Mouse (Mus musculus): ENCODE measurements around the gene Lhfpl5. TPM values are rescaled to one million over a fixed set of nuclear protein-coding genes. Genes with fewer than 3 reads are reported as not detected.

The Lhfpl5 gene
- polyA plus RNA-seq, 1 experiment from 2014 or later = 0.48 TPM

DNA sequence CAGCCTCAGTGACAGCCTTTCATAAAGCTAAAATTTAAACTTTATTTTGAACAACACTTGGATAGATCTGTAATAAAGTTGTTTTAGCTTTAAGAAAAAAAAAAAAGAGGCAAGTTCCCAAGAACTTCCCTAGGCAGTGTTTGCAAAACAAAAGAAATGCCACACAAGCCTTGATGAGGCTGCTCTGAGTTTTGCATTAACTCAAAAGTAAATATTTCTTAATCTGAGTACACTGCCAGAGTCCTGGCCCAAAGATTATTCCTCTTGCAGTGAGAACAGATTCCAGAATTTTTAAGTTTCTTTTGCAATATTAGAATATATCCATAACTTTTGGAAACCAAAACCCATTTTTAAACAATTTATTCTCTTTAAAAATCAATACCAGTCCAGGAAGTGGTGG, 10.3 kb upstream of the Lhfpl5 start:
- no peaks in the 10 kb centered on the region for H3K36me3 ChIP-seq (ENCODE audit: control insufficient read depth, insufficient read depth, low read length)
- ATAC-seq (ENCODE audit: low read depth) = no peak

DNA sequence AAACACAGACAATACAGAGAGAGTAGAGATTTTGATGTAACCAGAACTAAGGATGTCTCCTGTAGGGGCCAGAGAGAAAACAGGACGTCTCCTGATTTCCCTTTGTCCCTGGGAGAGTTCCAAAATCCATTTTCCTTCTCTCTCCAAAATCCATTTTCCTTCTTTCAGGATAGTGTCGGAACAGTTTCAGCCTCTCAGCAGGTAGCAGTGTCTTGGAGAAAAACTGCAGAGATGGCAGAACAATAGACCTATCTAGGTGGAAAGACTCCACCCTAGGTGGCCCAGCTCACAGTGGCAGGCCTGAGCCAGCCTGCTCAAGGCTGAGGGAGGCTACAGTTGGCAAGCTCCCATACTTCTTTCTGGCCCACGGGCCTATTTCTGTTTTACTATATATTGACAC, 7.9 kb upstream of the Lhfpl5 start:
- Histone ChIP-seq H3K4me1 (replicated peaks; ENCODE audit: control insufficient read depth, insufficient read depth, low read length) (no peaks in the 10 kb centered on the region), H3K9ac (ENCODE audit: low read length) (no peak overlapping the region), H3K4me2 (ENCODE audit: low read depth, low read length) (no peak overlapping the region), H3K27me3 (ENCODE audit: control insufficient read depth, insufficient read depth, low read depth, low read length) (no peaks in the 10 kb centered on the region), H3K4me3 (ENCODE audit: low read length) (no peak overlapping the region), H3K27ac (ENCODE audit: low read length) (no peak overlapping the region), H3K9me3 (ENCODE audit: control insufficient read depth, low read length) (no peaks in the 10 kb centered on the region), H3K36me3 (ENCODE audit: control insufficient read depth, insufficient read depth, low read length) (no peaks in the 10 kb centered on the region)
- 40% methylated on average over 3 of the region's 3 CpGs for whole genome bisulfite sequencing
- no peak for ATAC-seq (ENCODE audit: low read depth)

More for the DNA sequence above, 10.3 kb upstream of the Lhfpl5 start:
- no peak overlapping the region for H3K9ac ChIP-seq (ENCODE audit: low read length)
- H3K27me3 ChIP-seq (ENCODE audit: control insufficient read depth, insufficient read depth, low read depth, low read length) = no peaks in the 10 kb centered on the region
- no peak overlapping the region for H3K27ac ChIP-seq (ENCODE audit: low read length)
- no peak overlapping the region for H3K4me3 ChIP-seq (ENCODE audit: low read length)
- no peak overlapping the region for H3K4me2 ChIP-seq (ENCODE audit: low read depth, low read length)
- H3K4me1 ChIP-seq (replicated peaks; ENCODE audit: control insufficient read depth, insufficient read depth, low read length) = peaks cover 3% of the 10 kb centered on the region; the same call in 1 of the 2 replicates
- H3K9me3 ChIP-seq (ENCODE audit: control insufficient read depth, low read length) = no peaks in the 10 kb centered on the region

DNA sequence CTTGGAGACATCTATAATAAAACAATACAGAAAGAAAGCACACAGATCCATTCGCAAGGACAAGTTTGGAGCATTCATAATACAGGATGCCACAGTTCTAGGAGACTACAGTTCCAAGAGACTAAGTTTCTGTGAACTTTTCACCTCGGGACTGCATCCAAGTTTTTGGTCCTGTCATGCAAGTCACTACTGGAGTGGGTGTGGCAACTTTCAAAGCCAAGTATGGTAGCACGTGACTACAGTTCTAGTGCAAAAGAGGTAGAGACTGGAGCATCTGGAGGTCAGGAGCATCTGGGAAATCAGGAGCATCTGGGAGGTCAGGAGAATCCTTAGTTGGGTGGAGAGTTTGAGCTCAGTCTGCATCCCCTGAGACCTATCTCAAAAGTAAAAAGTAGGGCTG, 3.6 kb upstream of the Lhfpl5 start:
- ATAC-seq (ENCODE audit: low read depth) = no peak
- H3K9me3 ChIP-seq (ENCODE audit: control insufficient read depth, low read length) = no peaks in the 10 kb centered on the region
- H3K9ac ChIP-seq (ENCODE audit: low read length) = no peak overlapping the region
- H3K36me3 ChIP-seq (ENCODE audit: control insufficient read depth, insufficient read depth, low read length) = no peaks in the 10 kb centered on the region
- no peak overlapping the region for H3K4me3 ChIP-seq (ENCODE audit: low read length)
- no peak overlapping the region for H3K4me2 ChIP-seq (ENCODE audit: low read depth, low read length)
- H3K27ac ChIP-seq (ENCODE audit: low read length) = no peak overlapping the region
- 66% methylated on average over 3 of the region's 3 CpGs for WGBS
- no peaks in the 10 kb centered on the region; the same call in 1 of the 2 replicates for H3K4me1 ChIP-seq (replicated peaks; ENCODE audit: control insufficient read depth, insufficient read depth, low read length)
- no peaks in the 10 kb centered on the region; the same call in 1 of the 2 replicates for H3K27me3 ChIP-seq (ENCODE audit: control insufficient read depth, insufficient read depth, low read depth, low read length)

DNA sequence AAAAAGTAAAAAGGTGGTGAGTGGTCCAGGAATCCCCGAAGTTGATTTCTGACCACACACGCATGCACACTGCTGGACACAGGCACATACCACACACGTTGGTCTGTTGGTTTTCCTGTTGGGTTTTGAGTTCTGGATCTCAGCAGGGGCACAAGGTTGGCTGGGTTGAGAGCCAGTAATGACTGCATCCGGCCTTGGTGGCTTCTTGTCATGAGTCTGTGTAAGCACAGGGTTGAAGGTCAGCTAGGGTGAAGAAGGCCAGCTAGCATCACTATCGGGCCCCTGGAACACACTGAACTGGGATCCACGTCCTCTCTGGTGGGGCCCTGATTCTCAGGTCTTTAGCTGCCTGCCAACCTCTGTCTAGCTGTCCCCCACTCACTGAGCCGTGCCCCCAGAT, 2.9 kb upstream of the Lhfpl5 start:
- WGBS = 68% methylated on average over 7 of the region's 7 CpGs
- ATAC-seq (ENCODE audit: low read depth) = no peak

DNA sequence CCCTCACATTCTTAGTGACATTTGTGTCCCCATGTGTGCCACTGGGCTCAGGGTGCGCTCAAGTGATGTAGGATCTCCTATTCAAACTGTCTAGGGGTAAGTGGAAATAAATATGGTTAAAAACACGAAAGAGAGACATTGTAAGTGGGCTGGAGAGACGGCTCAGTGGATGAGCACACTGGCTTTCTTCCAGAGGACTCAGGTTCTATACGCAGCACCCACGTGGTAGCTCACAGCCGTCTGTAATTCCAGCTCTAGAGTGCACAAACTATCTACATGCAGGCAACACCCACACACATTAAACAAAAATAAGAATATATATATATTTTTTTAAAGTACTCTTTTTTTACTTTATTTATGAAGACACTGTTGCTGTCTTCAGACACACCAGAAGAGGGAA, 2.5 kb upstream of the Lhfpl5 start:
- ATAC-seq (ENCODE audit: low read depth) = no peak

More for the DNA sequence above, 2.9 kb upstream of the Lhfpl5 start:
- H3K27me3 ChIP-seq (ENCODE audit: control insufficient read depth, insufficient read depth, low read depth, low read length) = no peaks in the 10 kb centered on the region; the same call in 1 of the 2 replicates
- no peak overlapping the region for H3K27ac ChIP-seq (ENCODE audit: low read length)
- no peaks in the 10 kb centered on the region for H3K36me3 ChIP-seq (ENCODE audit: control insufficient read depth, insufficient read depth, low read length)
- no peak overlapping the region for H3K4me3 ChIP-seq (ENCODE audit: low read length)
- no peaks in the 10 kb centered on the region for H3K9me3 ChIP-seq (ENCODE audit: control insufficient read depth, low read length)
- no peak overlapping the region for H3K9ac ChIP-seq (ENCODE audit: low read length)
- no peak overlapping the region for H3K4me2 ChIP-seq (ENCODE audit: low read depth, low read length)
- no peaks in the 10 kb centered on the region; the same call in 1 of the 2 replicates for H3K4me1 ChIP-seq (replicated peaks; ENCODE audit: control insufficient read depth, insufficient read depth, low read length)

DNA sequence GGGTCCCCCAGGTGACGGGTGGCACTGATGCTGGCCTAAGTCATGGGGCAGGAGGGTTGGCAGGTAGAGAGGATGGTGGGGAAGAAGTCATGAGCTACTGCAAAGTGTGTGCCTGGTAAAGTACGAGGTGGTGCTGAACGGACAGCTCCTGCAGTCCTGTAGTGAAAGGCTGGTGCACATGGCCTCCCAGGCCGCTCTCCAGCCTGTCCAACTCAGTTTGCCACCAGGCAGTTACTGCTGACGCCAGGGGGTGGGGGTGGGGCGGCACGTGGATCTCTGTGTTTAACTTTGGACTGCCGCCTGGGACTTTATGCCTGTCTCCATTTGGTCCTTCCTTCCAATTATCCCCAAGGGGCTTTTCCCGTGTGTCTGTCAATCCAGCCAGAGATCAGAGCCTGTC, 5.0 kb downstream of the Lhfpl5 start:
- H3K27ac ChIP-seq (ENCODE audit: low read length) = no peak overlapping the region
- no peak overlapping the region for H3K9ac ChIP-seq (ENCODE audit: low read length)
- no peaks in the 10 kb centered on the region for H3K36me3 ChIP-seq (ENCODE audit: control insufficient read depth, insufficient read depth, low read length)
- no peak overlapping the region for H3K4me2 ChIP-seq (ENCODE audit: low read depth, low read length)
- H3K4me1 ChIP-seq (replicated peaks; ENCODE audit: control insufficient read depth, insufficient read depth, low read length) = no peaks in the 10 kb centered on the region; the same call in 1 of the 2 replicates
- 4% methylated on average over 9 of the region's 9 CpGs for WGBS
- H3K4me3 ChIP-seq (ENCODE audit: low read length) = no peak overlapping the region
- no peaks in the 10 kb centered on the region for H3K27me3 ChIP-seq (ENCODE audit: control insufficient read depth, insufficient read depth, low read depth, low read length)
- peak; percentile 64; the same call in 1 of the 2 replicates for ATAC-seq (ENCODE audit: low read depth)
- no peaks in the 10 kb centered on the region for H3K9me3 ChIP-seq (ENCODE audit: control insufficient read depth, low read length)

More for the DNA sequence above, 2.5 kb upstream of the Lhfpl5 start:
- no peak overlapping the region for H3K27ac ChIP-seq (ENCODE audit: low read length)
- no peak overlapping the region for H3K4me2 ChIP-seq (ENCODE audit: low read depth, low read length)
- H3K9ac ChIP-seq (ENCODE audit: low read length) = no peak overlapping the region
- H3K4me3 ChIP-seq (ENCODE audit: low read length) = no peak overlapping the region
- 66% methylated on average over 6 of the region's 6 CpGs for WGBS
- no peaks in the 10 kb centered on the region; the same call in 1 of the 2 replicates for H3K4me1 ChIP-seq (replicated peaks; ENCODE audit: control insufficient read depth, insufficient read depth, low read length)
- H3K27me3 ChIP-seq (ENCODE audit: control insufficient read depth, insufficient read depth, low read depth, low read length) = no peaks in the 10 kb centered on the region; the same call in 1 of the 2 replicates
- H3K36me3 ChIP-seq (ENCODE audit: control insufficient read depth, insufficient read depth, low read length) = no peaks in the 10 kb centered on the region
- H3K9me3 ChIP-seq (ENCODE audit: control insufficient read depth, low read length) = no peaks in the 10 kb centered on the region

DNA sequence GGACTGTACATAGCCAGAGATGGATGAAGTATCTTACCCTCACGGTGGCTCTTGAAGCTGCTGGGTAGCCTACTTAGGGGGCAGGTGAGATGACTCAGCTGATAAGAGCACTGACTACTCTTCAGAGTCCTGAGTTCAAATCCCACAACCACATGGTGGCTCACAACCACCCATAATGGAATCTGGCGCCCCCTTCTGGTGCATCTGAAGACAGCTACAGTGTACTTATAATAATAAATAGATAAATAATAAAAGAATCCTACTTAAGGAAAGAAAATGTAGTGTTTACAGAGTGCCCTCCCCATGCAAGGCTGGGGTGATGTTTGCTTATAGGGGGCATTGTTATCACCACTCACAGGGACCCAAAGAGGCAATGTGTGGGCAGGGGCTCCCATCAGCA, 5.6 kb downstream of the Lhfpl5 start:
- no peak overlapping the region for H3K4me2 ChIP-seq (ENCODE audit: low read depth, low read length)
- H3K4me3 ChIP-seq (ENCODE audit: low read length) = no peak overlapping the region
- 49% methylated on average over 2 of the region's 2 CpGs for WGBS
- no peak overlapping the region for H3K27ac ChIP-seq (ENCODE audit: low read length)
- ATAC-seq (ENCODE audit: low read depth) = no peak
- H3K9me3 ChIP-seq (ENCODE audit: control insufficient read depth, low read length) = no peaks in the 10 kb centered on the region
- no peak overlapping the region for H3K9ac ChIP-seq (ENCODE audit: low read length)
- H3K36me3 ChIP-seq (ENCODE audit: control insufficient read depth, insufficient read depth, low read length) = no peaks in the 10 kb centered on the region
- H3K4me1 ChIP-seq (replicated peaks; ENCODE audit: control insufficient read depth, insufficient read depth, low read length) = no peaks in the 10 kb centered on the region
- H3K27me3 ChIP-seq (ENCODE audit: control insufficient read depth, insufficient read depth, low read depth, low read length) = no peaks in the 10 kb centered on the region

DNA sequence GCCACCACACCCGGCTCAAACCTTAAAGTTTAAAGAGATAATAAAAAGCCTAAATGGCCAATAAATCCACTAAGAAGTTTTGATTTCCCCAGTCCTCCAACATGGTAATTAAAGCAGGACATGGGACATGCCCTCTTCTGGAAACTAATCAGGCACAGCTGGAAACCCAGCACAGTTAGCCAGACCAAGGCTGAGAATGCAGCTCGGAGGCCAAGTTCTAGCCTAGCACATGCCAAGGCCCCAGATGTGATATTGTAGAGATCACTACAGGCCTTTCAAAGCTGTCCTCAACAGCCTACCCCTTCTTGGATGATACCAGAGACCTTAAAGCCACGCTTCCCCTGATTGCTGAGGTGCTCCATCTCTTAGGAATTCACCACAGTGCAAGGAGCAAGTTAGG, 11.1 kb downstream of the Lhfpl5 start:
- Histone ChIP-seq H3K9ac (ENCODE audit: low read length) (no peak overlapping the region), H3K9me3 (ENCODE audit: control insufficient read depth, low read length) (no peaks in the 10 kb centered on the region), H3K4me3 (ENCODE audit: low read length) (no peak overlapping the region), H3K36me3 (ENCODE audit: control insufficient read depth, insufficient read depth, low read length) (peaks cover 19% of the 10 kb centered on the region), H3K4me1 (replicated peaks; ENCODE audit: control insufficient read depth, insufficient read depth, low read length) (no peaks in the 10 kb centered on the region), H3K4me2 (ENCODE audit: low read depth, low read length) (no peak overlapping the region), H3K27me3 (ENCODE audit: control insufficient read depth, insufficient read depth, low read depth, low read length) (no peaks in the 10 kb centered on the region), H3K27ac (ENCODE audit: low read length) (no peak overlapping the region)
- WGBS = 74% methylated on average over 3 of the region's 3 CpGs
- peak; percentile 49; the same call in 1 of the 2 replicates for ATAC-seq (ENCODE audit: low read depth)

DNA sequence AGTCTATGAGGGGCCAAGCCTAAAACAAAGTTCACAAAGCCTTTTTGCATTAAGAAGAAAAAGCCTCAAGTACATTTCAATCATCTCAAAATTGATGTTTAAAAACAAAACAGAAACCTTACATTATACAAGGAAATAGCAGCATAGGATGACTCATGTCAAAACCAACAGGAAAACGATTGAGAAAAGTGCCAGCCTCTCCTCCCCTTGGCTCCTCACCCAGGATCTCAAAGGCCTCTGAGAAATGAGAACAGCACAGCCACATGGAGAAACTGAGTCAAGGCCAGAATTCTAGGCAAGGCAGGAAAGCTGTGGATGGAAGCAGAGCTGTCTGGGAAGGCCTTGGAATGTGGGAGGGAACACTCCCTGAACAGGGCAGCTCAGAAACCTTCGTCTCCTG, 13.2 kb downstream of the Lhfpl5 start:
- WGBS = 83% methylated on average over 2 of the region's 2 CpGs

DNA sequence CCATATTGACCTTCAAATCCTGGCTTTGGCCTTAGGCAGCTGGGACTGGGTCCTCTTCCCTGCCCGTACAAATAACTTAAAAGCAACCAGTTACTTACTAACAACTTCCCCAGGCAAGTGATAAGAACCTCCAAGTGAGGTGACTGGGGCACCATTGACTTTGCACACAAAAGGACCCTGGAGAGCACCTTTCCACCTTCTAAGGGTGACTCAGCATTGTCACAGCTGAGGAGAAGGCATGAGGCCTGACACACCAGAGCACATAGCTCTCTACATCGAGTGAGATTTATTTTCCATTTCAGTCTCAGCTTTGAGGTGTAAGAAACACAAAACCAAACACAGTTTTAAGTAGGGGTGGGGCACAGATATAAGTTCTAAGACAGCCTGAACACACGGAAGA, 15.2 kb downstream of the Lhfpl5 start:
- no peak overlapping the region for H3K4me3 ChIP-seq (ENCODE audit: low read length)
- 74% methylated on average over 3 of the region's 3 CpGs for WGBS
- peaks cover 33% of the 10 kb centered on the region for H3K36me3 ChIP-seq (ENCODE audit: control insufficient read depth, insufficient read depth, low read length)

More for the DNA sequence above, 13.2 kb downstream of the Lhfpl5 start:
- Histone ChIP-seq H3K4me1 (replicated peaks; ENCODE audit: control insufficient read depth, insufficient read depth, low read length) (no peaks in the 10 kb centered on the region), H3K9ac (ENCODE audit: low read length) (no peak overlapping the region), H3K4me3 (ENCODE audit: low read length) (no peak overlapping the region), H3K27me3 (ENCODE audit: control insufficient read depth, insufficient read depth, low read depth, low read length) (no peaks in the 10 kb centered on the region), H3K36me3 (ENCODE audit: control insufficient read depth, insufficient read depth, low read length) (peaks cover 29% of the 10 kb centered on the region), H3K27ac (ENCODE audit: low read length) (no peak overlapping the region), H3K9me3 (ENCODE audit: control insufficient read depth, low read length) (no peaks in the 10 kb centered on the region), H3K4me2 (ENCODE audit: low read depth, low read length) (no peak overlapping the region)
- ATAC-seq (ENCODE audit: low read depth) = no peak

More for the DNA sequence above, 15.2 kb downstream of the Lhfpl5 start:
- no peak overlapping the region for H3K27ac ChIP-seq (ENCODE audit: low read length)
- H3K4me2 ChIP-seq (ENCODE audit: low read depth, low read length) = no peak overlapping the region
- H3K27me3 ChIP-seq (ENCODE audit: control insufficient read depth, insufficient read depth, low read depth, low read length) = no peaks in the 10 kb centered on the region
- H3K9ac ChIP-seq (ENCODE audit: low read length) = no peak overlapping the region
- ATAC-seq (ENCODE audit: low read depth) = no peak
- H3K4me1 ChIP-seq (replicated peaks; ENCODE audit: control insufficient read depth, insufficient read depth, low read length) = no peaks in the 10 kb centered on the region
- no peaks in the 10 kb centered on the region for H3K9me3 ChIP-seq (ENCODE audit: control insufficient read depth, low read length)
